Mouse (Mus musculus): ENCODE measurements at regions not wholly inside any gene's neighbourhood (a gene's known extent, or its start where the extent isn't known, plus 50 kb on each side); places are given as distances from the start of the nearest gene placed in this dataset.

- H3K27ac ChIP-seq, result no peak overlapping the region
- H3K4me1 ChIP-seq (replicated peaks; ENCODE audit: control insufficient read depth, insufficient read depth, low read length), result no peaks in the 10 kb centered on the region
- H3K4me3 ChIP-seq (replicated peaks; ENCODE audit: low read length), result no peak overlapping the region
- H3K9me3 ChIP-seq (ENCODE audit: control insufficient read depth, low read length), result no peaks in the 10 kb centered on the region
- no peak overlapping the region for H3K4me2 ChIP-seq (replicated peaks)
- no peak overlapping the region for H3K9ac ChIP-seq
- H3K27me3 ChIP-seq (ENCODE audit: control insufficient read depth, insufficient read depth, low read length), result no peaks in the 10 kb centered on the region
- H3K36me3 ChIP-seq (replicated peaks; ENCODE audit: control insufficient read depth, insufficient read depth), result no peaks in the 10 kb centered on the region
- no peak for DNase-seq (ENCODE audit: low spot score)
- no peak for ATAC-seq (ENCODE audit: low FRiP score)
These were observed 3131.6 kb upstream of the Lrrc6 start for GRCm38 (mm10) chr15:69632306-69632705.

- Histone ChIP-seq H3K4me1 (replicated peaks; ENCODE audit: control insufficient read depth, insufficient read depth, low read length) (no peaks in the 10 kb centered on the region), H3K9me3 (ENCODE audit: control insufficient read depth, low read length) (no peaks in the 10 kb centered on the region), H3K9ac (no peak overlapping the region), H3K4me2 (replicated peaks) (no peak overlapping the region), H3K27ac (no peak overlapping the region), H3K4me3 (replicated peaks; ENCODE audit: low read length) (no peak overlapping the region), H3K36me3 (replicated peaks; ENCODE audit: control insufficient read depth, insufficient read depth) (no peaks in the 10 kb centered on the region), H3K27me3 (ENCODE audit: control insufficient read depth, insufficient read depth, low read length) (no peaks in the 10 kb centered on the region)
- no peak for ATAC-seq (ENCODE audit: low FRiP score)
- WGBS, result 82% methylated on average over 2 of the region's 2 CpGs
- no peak for DNase-seq (ENCODE audit: low spot score)
These were observed 3117.3 kb upstream of the Lrrc6 start for GRCm38 (mm10) chr15:69617998-69618397.

- H3K27ac ChIP-seq, result no peak overlapping the region
- no peaks in the 10 kb centered on the region for H3K9me3 ChIP-seq (ENCODE audit: control insufficient read depth, low read length)
- DNase-seq (ENCODE audit: low spot score) (no peak), ATAC-seq (ENCODE audit: low FRiP score) (no peak)
- no peaks in the 10 kb centered on the region for H3K27me3 ChIP-seq (ENCODE audit: control insufficient read depth, insufficient read depth, low read length)
- H3K4me1 ChIP-seq (replicated peaks; ENCODE audit: control insufficient read depth, insufficient read depth, low read length), result no peaks in the 10 kb centered on the region
- no peak overlapping the region for H3K9ac ChIP-seq
- H3K4me2 ChIP-seq (replicated peaks), result no peak overlapping the region
- no peaks in the 10 kb centered on the region for H3K36me3 ChIP-seq (replicated peaks; ENCODE audit: control insufficient read depth, insufficient read depth)
- no peak overlapping the region for H3K4me3 ChIP-seq (replicated peaks; ENCODE audit: low read length)
- WGBS, result 84% methylated on average over 3 of the region's 3 CpGs
These were observed 3113.3 kb upstream of the Lrrc6 start for GRCm38 (mm10) chr15:69614048-69614447.

DNA sequence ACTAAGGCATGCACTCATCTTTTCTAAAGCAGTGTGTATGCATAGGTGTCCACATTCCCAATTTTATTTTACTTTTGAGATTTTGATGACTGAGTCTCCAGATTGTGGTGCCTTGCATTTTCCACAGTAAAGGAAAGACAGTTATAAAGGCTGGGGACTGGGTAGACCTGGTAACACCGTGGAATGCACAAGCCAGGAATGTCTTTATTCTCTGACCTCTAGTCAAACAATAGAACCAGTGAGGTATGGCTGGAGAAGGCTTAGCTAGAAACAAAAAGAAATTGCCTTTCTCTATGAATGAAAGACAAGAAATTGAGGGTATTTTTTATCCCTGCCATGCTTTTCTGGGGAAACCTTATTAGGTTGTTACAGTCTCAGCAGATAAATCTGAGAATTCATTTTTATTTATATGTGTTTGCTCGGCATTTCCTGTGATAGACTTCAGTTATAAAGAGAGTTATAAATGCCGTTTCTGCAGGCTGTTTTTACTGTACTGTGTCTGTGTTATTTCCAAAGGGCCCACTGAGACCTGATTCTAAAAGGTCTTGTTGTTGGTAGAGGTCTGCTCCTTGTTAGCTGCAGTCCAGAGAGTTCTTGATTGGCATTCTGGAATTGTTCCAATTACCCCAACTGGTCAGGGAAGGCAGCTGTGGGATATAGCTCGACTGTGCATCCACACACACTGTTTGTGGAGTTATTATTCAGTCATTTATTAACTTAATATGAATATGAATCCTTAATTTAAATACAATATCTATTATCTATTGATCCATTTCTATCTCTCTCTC is 3090.7 kb upstream of the Lrrc6 start:
- no peaks in the 10 kb centered on the region for H3K27me3 ChIP-seq (ENCODE audit: control insufficient read depth, insufficient read depth, low read length)
- no peaks in the 10 kb centered on the region for H3K9me3 ChIP-seq (ENCODE audit: control insufficient read depth, low read length)
- H3K27ac ChIP-seq, result peak overlapping the region; percentile 7; the same call in 1 of the 2 replicates
- no peaks in the 10 kb centered on the region; the same call in 1 of the 2 replicates for H3K4me1 ChIP-seq (replicated peaks; ENCODE audit: control insufficient read depth, insufficient read depth, low read length)
- peak; percentile 42 for DNase-seq (ENCODE audit: low spot score)
- peak; percentile 79 for ATAC-seq (ENCODE audit: low FRiP score)
- no peak overlapping the region for H3K4me2 ChIP-seq (replicated peaks)
- WGBS, result 7% methylated on average over 4 of the region's 4 CpGs
- H3K36me3 ChIP-seq (replicated peaks; ENCODE audit: control insufficient read depth, insufficient read depth), result no peaks in the 10 kb centered on the region
- no peak overlapping the region for H3K9ac ChIP-seq
- no peak overlapping the region for H3K4me3 ChIP-seq (replicated peaks; ENCODE audit: low read length)

DNA sequence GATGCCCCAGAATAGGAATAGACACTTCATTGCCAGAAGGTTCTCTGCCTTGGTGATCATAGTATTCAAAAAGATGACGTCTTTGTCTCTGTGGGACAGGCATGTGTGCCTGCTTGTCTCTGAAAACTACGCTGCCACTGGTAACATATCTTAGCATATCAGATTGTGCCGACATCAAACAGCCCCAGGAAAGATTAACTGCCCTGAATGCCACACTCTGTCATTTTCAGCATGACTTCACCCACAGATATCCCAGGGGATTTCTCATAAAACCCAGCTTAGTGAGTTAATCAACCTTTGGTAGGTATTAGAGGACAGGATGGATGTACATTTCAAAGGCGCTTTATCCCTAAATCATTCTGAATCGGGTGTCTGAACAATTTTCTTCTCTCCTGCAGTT is 3087.4 kb upstream of the Lrrc6 start:
- 29% methylated on average over 5 of the region's 5 CpGs for WGBS
- DNase-seq (ENCODE audit: low spot score) (peak; percentile 33), ATAC-seq (ENCODE audit: low FRiP score) (no peak)
- H3K4me2 ChIP-seq (replicated peaks), result no peak overlapping the region
- no peak overlapping the region for H3K4me3 ChIP-seq (replicated peaks; ENCODE audit: low read length)
- H3K36me3 ChIP-seq (replicated peaks; ENCODE audit: control insufficient read depth, insufficient read depth), result no peaks in the 10 kb centered on the region
- no peak overlapping the region for H3K27ac ChIP-seq
- H3K9ac ChIP-seq, result no peak overlapping the region
- no peaks in the 10 kb centered on the region for H3K27me3 ChIP-seq (ENCODE audit: control insufficient read depth, insufficient read depth, low read length)
- H3K4me1 ChIP-seq (replicated peaks; ENCODE audit: control insufficient read depth, insufficient read depth, low read length), result no peaks in the 10 kb centered on the region; the same call in 1 of the 2 replicates
- no peaks in the 10 kb centered on the region for H3K9me3 ChIP-seq (ENCODE audit: control insufficient read depth, low read length)

- Histone ChIP-seq H3K36me3 (replicated peaks; ENCODE audit: control insufficient read depth, insufficient read depth) (no peaks in the 10 kb centered on the region), H3K9me3 (ENCODE audit: control insufficient read depth, low read length) (0 out of 2 replicates have a peak, but pooled peaks cover 2% of the 10 kb centered on the region), H3K4me3 (replicated peaks; ENCODE audit: low read length) (no peak overlapping the region), H3K27ac (no peak overlapping the region), H3K4me1 (replicated peaks; ENCODE audit: control insufficient read depth, insufficient read depth, low read length) (peaks cover 6% of the 10 kb centered on the region), H3K9ac (no peak overlapping the region), H3K27me3 (ENCODE audit: control insufficient read depth, insufficient read depth, low read length) (no peaks in the 10 kb centered on the region), H3K4me2 (replicated peaks) (no peak overlapping the region)
- 29% methylated on average over 2 of the region's 2 CpGs for WGBS
- no peak for DNase-seq (ENCODE audit: low spot score)
- ATAC-seq (ENCODE audit: low FRiP score), result no peak
These were observed 3076.0 kb upstream of the Lrrc6 start for GRCm38 (mm10) chr15:69576742-69577141.

DNA sequence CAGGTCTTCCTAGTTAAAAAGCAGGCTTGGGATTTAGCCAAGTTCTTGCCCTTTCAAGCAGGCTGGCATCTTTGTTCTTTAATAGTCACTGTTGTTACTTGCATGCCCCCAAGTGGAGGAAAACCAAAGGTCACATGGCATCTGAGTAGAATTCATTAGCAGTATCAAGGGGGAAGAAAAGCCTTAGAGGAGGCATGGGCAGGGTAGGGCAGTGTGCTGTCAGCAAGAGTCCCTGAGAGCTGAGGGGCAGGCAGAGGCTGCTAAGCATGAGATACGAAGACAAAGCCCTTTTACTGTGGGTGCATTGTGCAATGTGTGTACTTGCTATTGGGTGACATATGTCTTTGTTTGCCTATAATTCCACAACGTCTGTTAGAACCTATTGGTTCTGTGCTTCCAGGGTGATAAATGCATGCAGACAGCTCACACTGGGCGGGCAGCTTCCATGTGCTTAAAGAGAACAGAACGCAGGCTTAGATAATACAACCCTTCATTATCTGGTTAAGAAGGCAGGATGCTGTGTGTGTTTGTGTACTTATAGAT is 3075.0 kb upstream of the Lrrc6 start:
- H3K27ac ChIP-seq, result peak overlapping the region; percentile 67
- H3K4me3 ChIP-seq (replicated peaks; ENCODE audit: low read length), result no peak overlapping the region
- H3K9ac ChIP-seq, result no peak overlapping the region
- no peaks in the 10 kb centered on the region for H3K27me3 ChIP-seq (ENCODE audit: control insufficient read depth, insufficient read depth, low read length)
- DNase-seq (ENCODE audit: low spot score) (peak; percentile 74), ATAC-seq (ENCODE audit: low FRiP score) (peak; percentile 90)
- WGBS, result 7% methylated on average over 4 of the region's 4 CpGs
- peaks cover 6% of the 10 kb centered on the region for H3K4me1 ChIP-seq (replicated peaks; ENCODE audit: control insufficient read depth, insufficient read depth, low read length)
- 0 out of 2 replicates have a peak overlapping the region, but pooled peaks have one; percentile 4 for H3K4me2 ChIP-seq (replicated peaks)
- 0 out of 2 replicates have a peak, but pooled peaks cover 4% of the 10 kb centered on the region for H3K9me3 ChIP-seq (ENCODE audit: control insufficient read depth, low read length)
- H3K36me3 ChIP-seq (replicated peaks; ENCODE audit: control insufficient read depth, insufficient read depth), result no peaks in the 10 kb centered on the region

GRCm38 (mm10) chr15:69554171-69554570 is 3053.5 kb upstream of the Lrrc6 start:
- Histone ChIP-seq H3K4me3 (replicated peaks; ENCODE audit: low read length) (no peak overlapping the region), H3K4me1 (replicated peaks; ENCODE audit: control insufficient read depth, insufficient read depth, low read length) (0 out of 2 replicates have a peak, but pooled peaks cover 2% of the 10 kb centered on the region), H3K36me3 (replicated peaks; ENCODE audit: control insufficient read depth, insufficient read depth) (no peaks in the 10 kb centered on the region), H3K27ac (no peak overlapping the region), H3K4me2 (replicated peaks) (no peak overlapping the region), H3K9ac (no peak overlapping the region), H3K27me3 (ENCODE audit: control insufficient read depth, insufficient read depth, low read length) (no peaks in the 10 kb centered on the region), H3K9me3 (ENCODE audit: control insufficient read depth, low read length) (no peaks in the 10 kb centered on the region)
- 82% methylated on average over 3 of the region's 3 CpGs for WGBS
- no peak for ATAC-seq (ENCODE audit: low FRiP score)
- no peak for DNase-seq (ENCODE audit: low spot score)

DNA sequence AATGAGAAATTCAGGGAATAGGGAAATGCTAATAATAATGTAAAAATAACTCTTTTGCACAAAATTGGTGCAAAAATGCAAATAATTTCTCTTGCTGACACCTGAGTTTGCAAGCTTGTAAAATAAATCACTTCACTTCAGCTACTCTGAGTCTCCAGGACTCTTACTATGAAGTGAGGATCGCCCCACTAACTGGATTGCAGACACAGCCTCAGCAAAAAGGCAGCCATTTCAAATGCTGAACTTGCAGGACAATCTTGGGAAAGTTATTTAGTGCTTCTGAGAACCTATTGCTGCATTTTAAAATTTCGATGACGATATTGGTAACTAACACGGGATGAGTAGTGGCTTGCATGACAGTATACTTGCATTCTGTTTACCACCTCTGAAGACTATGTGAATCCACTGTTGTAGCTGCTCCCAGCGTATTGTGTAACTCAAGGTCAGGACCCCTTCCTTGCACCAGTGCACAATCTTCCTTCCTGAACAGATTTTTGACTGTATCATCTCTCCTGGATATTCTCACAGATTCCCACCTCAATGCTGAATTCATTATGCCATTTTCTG is 3051.4 kb upstream of the Lrrc6 start:
- H3K27me3 ChIP-seq (ENCODE audit: control insufficient read depth, insufficient read depth, low read length), result no peaks in the 10 kb centered on the region
- H3K27ac ChIP-seq, result no peak overlapping the region
- WGBS, result 74% methylated on average over 5 of the region's 5 CpGs
- no peak for ATAC-seq (ENCODE audit: low FRiP score)
- 0 out of 2 replicates have a peak, but pooled peaks cover 2% of the 10 kb centered on the region for H3K4me1 ChIP-seq (replicated peaks; ENCODE audit: control insufficient read depth, insufficient read depth, low read length)
- H3K9ac ChIP-seq, result no peak overlapping the region
- no peak for DNase-seq (ENCODE audit: low spot score)
- H3K36me3 ChIP-seq (replicated peaks; ENCODE audit: control insufficient read depth, insufficient read depth), result no peaks in the 10 kb centered on the region
- H3K9me3 ChIP-seq (ENCODE audit: control insufficient read depth, low read length), result no peaks in the 10 kb centered on the region
- H3K4me2 ChIP-seq (replicated peaks), result no peak overlapping the region
- no peak overlapping the region for H3K4me3 ChIP-seq (replicated peaks; ENCODE audit: low read length)

Data from hindbrain, embryonic 14.5 days (tissue).